Mouse (Mus musculus): ENCODE results near the gene Tgoln1. TPM values are rescaled to one million over a fixed set of nuclear protein-coding genes. Genes with fewer than 3 reads are reported as not detected.

Tgoln1 gene
- total and polyA plus RNA-seq, 2 experiments from 2014 or later, result 34.2 to 39.2 TPM

DNA sequence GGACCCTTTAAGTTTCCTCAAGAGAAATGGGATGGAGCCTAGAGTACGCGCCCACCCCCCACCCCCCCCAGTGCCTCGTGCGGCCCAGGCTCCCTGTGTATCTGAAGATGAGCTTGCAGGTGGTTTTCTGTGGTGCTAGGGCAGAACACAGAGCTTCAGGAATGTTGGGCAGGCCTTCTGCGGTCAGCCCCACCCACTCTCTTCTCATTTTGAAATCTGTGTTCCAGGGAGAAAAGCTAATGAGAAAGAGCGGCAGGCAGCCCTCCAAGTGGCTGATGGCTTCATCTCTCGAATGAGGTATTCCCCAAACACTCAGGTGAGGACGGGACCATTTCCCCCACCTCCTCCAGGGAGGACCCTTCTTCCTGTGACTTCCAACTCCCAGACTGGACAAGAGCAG lies 56.0 kb downstream of the Tgoln1 start:
- Histone ChIP-seq H3K9me3 (ENCODE audit: low read length) (no peaks in the 10 kb centered on the region), H3K27me3 (ENCODE audit: insufficient read depth, low read length) (no peaks in the 10 kb centered on the region), H3K9ac (replicated peaks; ENCODE audit: low read length, poor library complexity, severe bottlenecking) (no peak overlapping the region), H3K27ac (ENCODE audit: low read depth, low read length) (no peak overlapping the region), H3K36me3 (ENCODE audit: insufficient read depth, low read length) (no peaks in the 10 kb centered on the region), H3K4me1 (ENCODE audit: insufficient read depth, low read length) (no peaks in the 10 kb centered on the region), H3K4me2 (ENCODE audit: low read depth, low read length, poor library complexity, severe bottlenecking) (no peak overlapping the region), H3K4me3 (ENCODE audit: low read depth, low read length) (no peak overlapping the region)
- 79% methylated on average over 8 of the region's 8 CpGs for WGBS
- TF ChIP-seq CTCF (IDR thresholded peaks at IDR 0.05), result no peak
- DNase-seq (ENCODE audit: low spot score), result no peak
- no peak for ATAC-seq (ENCODE audit: low FRiP score)

Other genes with a start within 250 kb of the Tgoln1 start
- gene Vamp5, start 236.5 kb downstream of the Tgoln1 start, total RNA-seq (2014; rRNA removed), result 6.5 and 19.3 TPM in 2 replicates
- 14.4 and 14.5 TPM in 2 replicates for gene Vamp5, start 236.5 kb downstream of the Tgoln1 start, polyA plus RNA-seq (2015; fragmentation: Nextera tagmentation; extraction: Ambion mirVana)
- gene Vamp8, start 226.3 kb downstream of the Tgoln1 start, total RNA-seq (2014; rRNA removed), result 6.0 and 11.6 TPM in 2 replicates
- 23.7 and 24.8 TPM in 2 replicates for gene Vamp8, start 226.3 kb downstream of the Tgoln1 start, polyA plus RNA-seq (2015; fragmentation: Nextera tagmentation; extraction: Ambion mirVana)
- 18.8 and 19.0 TPM in 2 replicates for gene Ggcx, start 202.7 kb downstream of the Tgoln1 start, total RNA-seq (2014; rRNA removed)
- gene Ggcx, start 202.7 kb downstream of the Tgoln1 start, polyA plus RNA-seq (2015; fragmentation: Nextera tagmentation; extraction: Ambion mirVana), result 10.7 and 11.0 TPM in 2 replicates
- gene Mat2a, start 177.4 kb downstream of the Tgoln1 start, total RNA-seq (2014; rRNA removed), result 120 and 150 TPM in 2 replicates
- 279 and 298 TPM in 2 replicates for gene Mat2a, start 177.4 kb downstream of the Tgoln1 start, polyA plus RNA-seq (2015; fragmentation: Nextera tagmentation; extraction: Ambion mirVana)
- gene Sh2d6, start 95.3 kb downstream of the Tgoln1 start, total RNA-seq (2014; rRNA removed), result 0.28 TPM in 1 of 2 replicates, not detected in the other
- gene Sh2d6, start 95.3 kb downstream of the Tgoln1 start, polyA plus RNA-seq (2015; fragmentation: Nextera tagmentation; extraction: Ambion mirVana), result 0.25 and 0.48 TPM in 2 replicates
- gene Capg, start 72.6 kb downstream of the Tgoln1 start, total RNA-seq (2014; rRNA removed), result 6.7 and 12.2 TPM in 2 replicates
- 6.3 and 8.0 TPM in 2 replicates for gene Capg, start 72.6 kb downstream of the Tgoln1 start, polyA plus RNA-seq (2015; fragmentation: Nextera tagmentation; extraction: Ambion mirVana)
- 12.5 and 18.3 TPM in 2 replicates for gene Elmod3, start 18.6 kb downstream of the Tgoln1 start, total RNA-seq (2014; rRNA removed)
- 16.0 and 17.9 TPM in 2 replicates for gene Elmod3, start 18.6 kb downstream of the Tgoln1 start, polyA plus RNA-seq (2015; fragmentation: Nextera tagmentation; extraction: Ambion mirVana)
- 4.4 and 4.5 TPM in 2 replicates for gene Retsat, start 18.5 kb downstream of the Tgoln1 start, total RNA-seq (2014; rRNA removed)
- gene Retsat, start 18.5 kb downstream of the Tgoln1 start, polyA plus RNA-seq (2015; fragmentation: Nextera tagmentation; extraction: Ambion mirVana), result 6.8 and 7.5 TPM in 2 replicates
- gene Tcf7l1, start 172.3 kb upstream of the Tgoln1 start, total RNA-seq (2014; rRNA removed), result 0.80 and 3.1 TPM in 2 replicates
- gene Tcf7l1, start 172.3 kb upstream of the Tgoln1 start, polyA plus RNA-seq (2015; fragmentation: Nextera tagmentation; extraction: Ambion mirVana), result 5.8 and 6.0 TPM in 2 replicates